Mouse (Mus musculus) Patski (cell line): ENCODE measurements at regions not wholly inside any gene's neighbourhood (a gene's known extent, or its start where the extent isn't known, plus 50 kb on each side); places are given as distances from the start of the nearest gene placed in this dataset.

ENCODE experiments used
- ATAC-seq: fragments of 100-300 bp; one replicate; pipeline ENCODE4 v1.8.0; 2021
- CTCF ChIA-PET: fragments of 350-600 bp; sonication (Branson Sonifier 250); formaldehyde crosslinking; loops from one replicate; lab custom pipeline; 2022; ENCODE audit warnings: inconsistent platforms; lab: Charles Lee
- POLR2A ChIA-PET: fragments of 350-600 bp; sonication (Branson Sonifier 250); formaldehyde crosslinking; loops from one replicate; lab custom pipeline; 2022; ENCODE audit warnings: antibody characterized with exemption, inconsistent platforms; lab: Charles Lee
- DNase-seq: peaks from one replicate; pipeline ENCODE4 v3.0.0-alpha.2; 2011; ENCODE audit warnings: low read depth, low spot score
- H3K27me3 ChIP-seq: fragments of 371-371 bp; one replicate; pipeline ENCODE4 v1.5.1; 2021
- CTCF ChIP-seq: fragments of 100-300 bp; IDR thresholded peaks from one replicate; pipeline ENCODE4 v1.5.1; 2021
- in situ Hi-C: fragments of 300-500 bp; cut with MboI; formaldehyde crosslinking; loops from 3 replicates; pipeline ENCODE4 v1.11.1; 2018; ENCODE audit warnings: low pct_unique_long_range_greater_than_20kb, mixed read lengths

- no peak for TF ChIP-seq CTCF
- H3K27me3 ChIP-seq: no peaks in the 10 kb centered on the region
- CTCF ChIA-PET: interaction anchor here (2.8 kb wide), 1 partner anchor 25 kb away, joined by 9 read pairs; no protein-coding TSS in a partner anchor
- in situ Hi-C loops: no loop called here
- DNase-seq (no peak), ATAC-seq (no peak)
- POLR2A ChIA-PET: no interaction called here
Measured at GRCm38 (mm10) chr7:111215586-111215985, 132.8 kb upstream of the Eif4g2 start.

- POLR2A ChIA-PET: no interaction called here
Measured at GRCm38 (mm10) chr7:111214226-111214906, 131.5 kb upstream of the Eif4g2 start.

DNA sequence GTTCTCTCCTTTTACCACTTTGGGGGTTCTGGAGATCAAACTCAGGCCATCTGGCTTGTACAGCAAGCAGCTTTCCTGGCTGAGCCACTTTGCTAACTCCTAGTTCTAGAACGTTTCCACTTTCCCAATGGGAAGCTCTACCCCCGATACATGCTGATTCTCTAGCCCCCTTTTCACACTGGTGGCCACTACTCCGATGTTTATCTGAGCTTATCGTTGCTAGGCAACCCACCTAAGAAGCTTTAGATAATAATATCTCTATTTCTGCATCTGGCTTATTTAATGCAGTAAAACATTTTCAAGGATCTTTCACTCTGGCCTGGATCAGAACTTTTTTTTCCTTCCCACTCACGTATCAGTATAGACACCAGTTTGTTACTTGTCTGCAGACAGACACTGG is 129.4 kb upstream of the Eif4g2 start:
- CTCF ChIA-PET: no interaction called here
- in situ Hi-C loops: no loop called here

More at GRCm38 (mm10) chr7:111214226-111214906, 131.5 kb upstream of the Eif4g2 start:
- in situ Hi-C loops: no loop called here
- no peak for ATAC-seq
- CTCF ChIA-PET: interaction anchor here (2.8 kb wide), 1 partner anchor 27 kb away, joined by 9 read pairs; no protein-coding TSS in a partner anchor
- DNase-seq: no peak
- no peaks in the 10 kb centered on the region for H3K27me3 ChIP-seq
- TF ChIP-seq CTCF: no peak

DNA sequence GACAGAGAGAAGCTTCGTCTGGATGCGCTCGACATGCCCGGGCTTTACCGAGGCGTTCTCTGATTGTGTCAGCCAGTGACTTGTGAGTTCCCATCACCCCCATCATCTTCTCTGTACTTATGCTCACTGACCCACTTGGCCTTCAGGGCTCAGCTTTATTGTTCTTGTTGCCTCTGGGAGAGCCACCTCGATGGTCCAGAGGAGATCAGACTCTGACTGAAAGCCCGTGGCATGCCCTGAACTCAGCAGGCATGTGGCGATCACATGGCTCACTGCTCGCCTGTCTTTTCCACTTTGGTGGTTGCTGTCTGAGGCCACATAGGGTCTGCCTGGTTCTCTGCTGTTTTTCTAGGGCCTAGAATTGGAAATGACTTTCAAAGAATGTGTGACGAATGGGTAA is 128.8 kb upstream of the Eif4g2 start:
- POLR2A ChIA-PET: no interaction called here
- ATAC-seq (no peak), DNase-seq (no peak)
- in situ Hi-C loops: no loop called here
- no peaks in the 10 kb centered on the region for H3K27me3 ChIP-seq
- CTCF ChIA-PET: no interaction called here
- no peak for TF ChIP-seq CTCF

More for the DNA sequence above, 129.4 kb upstream of the Eif4g2 start:
- ATAC-seq (no peak), DNase-seq (no peak)
- POLR2A ChIA-PET: no interaction called here
- no peak for TF ChIP-seq CTCF
- H3K27me3 ChIP-seq: no peaks in the 10 kb centered on the region

DNA sequence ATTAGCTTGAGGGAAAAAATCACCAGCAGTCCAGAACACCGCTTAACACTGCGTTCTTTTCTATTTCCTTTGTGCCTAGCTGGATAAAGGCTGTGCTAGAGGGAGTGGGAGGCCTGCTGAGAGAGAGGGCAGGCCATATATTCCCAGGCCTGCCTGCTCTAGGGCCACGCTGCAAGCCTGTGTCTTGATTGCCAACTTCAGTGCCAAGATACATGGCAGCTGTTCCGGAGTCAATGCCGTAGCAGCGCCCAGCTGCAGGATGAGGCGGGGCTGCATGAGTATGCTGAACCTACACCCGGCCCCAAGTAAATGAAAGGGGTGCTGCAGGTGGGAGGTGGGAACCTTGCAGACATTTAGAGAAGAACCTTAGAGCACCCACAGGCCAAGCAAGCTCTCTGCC is 127.5 kb upstream of the Eif4g2 start:
- CTCF ChIA-PET: interaction anchor here (0.9 kb wide), 1 partner anchor 28 kb away, joined by 3 read pairs; no protein-coding TSS in a partner anchor
- no peaks in the 10 kb centered on the region for H3K27me3 ChIP-seq
- no peak for DNase-seq
- POLR2A ChIA-PET: no interaction called here
- in situ Hi-C loops: no loop called here
- no peak for ATAC-seq
- no peak for TF ChIP-seq CTCF

DNA sequence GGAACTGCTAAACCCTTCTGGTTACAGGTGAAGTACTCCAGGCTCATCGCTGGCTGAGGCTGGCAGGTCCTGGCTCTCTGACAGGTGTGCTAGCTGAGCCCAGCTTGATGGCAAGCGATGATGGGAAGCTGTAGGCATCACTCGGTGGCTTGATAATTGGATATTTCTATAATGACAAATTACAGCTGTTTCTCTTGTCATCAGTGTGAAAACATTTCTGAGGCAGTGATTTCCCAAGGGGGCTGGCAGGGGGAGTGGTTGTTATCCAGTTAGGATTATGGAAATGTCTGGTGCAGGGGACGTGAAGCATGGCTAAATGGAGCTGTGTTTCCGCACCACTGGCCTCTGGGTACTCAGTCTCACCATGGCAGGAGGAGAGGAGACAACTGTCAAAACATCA is 123.0 kb upstream of the Eif4g2 start:
- in situ Hi-C loops: no loop called here
- POLR2A ChIA-PET: no interaction called here
- ATAC-seq: no peak
- DNase-seq: peak; percentile 33
- CTCF ChIA-PET: interaction anchor here (2.4 to 3.6 kb wide), 2 partner anchors 8 to 11 kb away, joined by 6 to 12 read pairs; no protein-coding TSS in a partner anchor
- H3K27me3 ChIP-seq: no peaks in the 10 kb centered on the region
- no peak for TF ChIP-seq CTCF

DNA sequence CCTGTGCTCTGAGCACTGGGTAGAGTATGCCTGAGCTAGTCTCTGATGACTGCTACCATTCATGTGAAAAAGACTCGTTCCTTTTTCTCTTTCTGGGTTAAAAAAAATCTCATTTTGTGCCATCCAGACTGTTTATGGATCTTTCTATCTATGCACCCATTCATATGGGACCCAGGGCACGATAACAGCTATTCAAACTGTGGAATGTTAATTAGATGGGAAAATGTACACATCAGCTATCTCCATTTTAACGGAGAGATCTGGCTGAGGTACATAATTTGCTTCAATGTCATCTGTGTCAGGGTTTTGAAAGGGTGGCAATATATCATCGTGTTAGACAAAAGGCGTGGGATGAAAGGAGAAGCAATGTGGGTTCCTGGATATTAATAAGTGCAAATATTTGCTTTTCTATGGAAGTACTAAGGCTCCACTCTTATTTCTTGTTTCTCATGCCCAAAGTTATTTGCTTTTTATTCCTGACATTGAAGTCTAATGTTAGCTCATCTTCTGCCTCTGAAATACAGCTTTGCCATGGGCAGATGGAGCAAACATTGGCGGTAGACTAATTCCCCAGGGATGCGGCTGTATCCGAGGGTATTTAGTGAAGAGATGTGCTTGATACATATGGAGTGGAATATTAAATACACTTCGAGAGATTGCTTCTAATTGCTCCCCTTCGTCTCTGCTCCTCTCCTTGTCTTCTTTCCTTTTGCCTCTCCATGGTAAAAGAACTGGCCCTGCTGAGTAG is 116.0 kb upstream of the Eif4g2 start:
- CTCF ChIA-PET: no interaction called here
- no peak for ATAC-seq
- POLR2A ChIA-PET: no interaction called here

DNA sequence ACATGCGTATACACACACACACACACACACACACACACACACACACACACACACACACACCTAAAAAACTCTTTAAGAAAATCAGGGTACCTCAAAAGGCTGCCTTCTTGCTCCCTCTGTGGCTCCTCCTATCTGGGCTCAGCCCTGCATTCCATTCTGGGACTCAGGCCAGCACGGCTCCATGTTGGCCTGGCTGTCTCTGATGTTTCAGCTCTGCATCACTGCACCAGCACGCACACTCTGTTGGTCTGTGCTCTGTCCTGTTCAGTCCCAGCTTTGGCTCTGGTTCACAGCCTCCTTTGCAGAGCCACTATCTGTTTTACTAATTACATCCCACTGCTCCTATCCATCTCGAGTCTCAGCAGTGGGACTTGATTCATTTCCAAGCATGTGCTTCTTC is 108.8 kb upstream of the Eif4g2 start:
- ChIA-PET POLR2A (interaction anchor here (0.6 kb wide), 2 partner anchors 103 to 540 kb away, joined by 3 read pairs; no protein-coding TSS in a partner anchor), CTCF (interaction anchor here (2.0 kb wide), 1 partner anchor 58 kb away, joined by 4 read pairs; no protein-coding TSS in a partner anchor)
- H3K27me3 ChIP-seq: no peaks in the 10 kb centered on the region
- ATAC-seq: peak; percentile 62
- in situ Hi-C loops: no loop called here
- no peak for DNase-seq
- no peak for TF ChIP-seq CTCF

More for the DNA sequence above, 116.0 kb upstream of the Eif4g2 start:
- H3K27me3 ChIP-seq: no peaks in the 10 kb centered on the region
- DNase-seq: no peak
- in situ Hi-C loops: no loop called here
- no peak for TF ChIP-seq CTCF

DNA sequence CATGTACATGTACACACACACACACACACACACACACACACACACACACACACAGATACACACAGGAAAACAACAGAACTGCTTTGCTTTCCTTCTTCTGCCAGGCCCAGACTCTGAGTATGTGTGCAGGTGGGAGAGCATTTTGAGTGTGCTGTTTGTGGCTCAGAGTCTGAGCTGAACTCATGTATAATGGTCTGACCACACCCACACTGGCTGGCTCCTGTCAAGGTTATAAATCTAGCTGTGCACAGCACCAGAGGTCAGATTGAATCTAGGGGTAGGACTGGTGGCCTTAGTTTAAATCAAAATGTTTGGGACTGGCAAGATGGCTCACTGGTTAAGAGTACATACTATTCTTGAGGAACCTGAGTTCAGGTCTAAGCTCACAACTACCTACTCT is 108.4 kb upstream of the Eif4g2 start:
- DNase-seq (no peak), ATAC-seq (no peak)
- POLR2A ChIA-PET: interaction anchor here (0.6 kb wide), 2 partner anchors 103 to 540 kb away, joined by 3 read pairs; no protein-coding TSS in a partner anchor
- in situ Hi-C loops: no loop called here
- CTCF ChIA-PET: interaction anchor here (2.0 kb wide), 1 partner anchor 59 kb away, joined by 4 read pairs; no protein-coding TSS in a partner anchor
- TF ChIP-seq CTCF: no peak
- no peaks in the 10 kb centered on the region for H3K27me3 ChIP-seq

GRCm38 (mm10) chr7:111189731-111190130 is 106.9 kb upstream of the Eif4g2 start:
- no peak for TF ChIP-seq CTCF
- ATAC-seq (no peak), DNase-seq (no peak)
- CTCF ChIA-PET: no interaction called here
- POLR2A ChIA-PET: no interaction called here
- H3K27me3 ChIP-seq: no peaks in the 10 kb centered on the region
- in situ Hi-C loops: no loop called here
